Mouse (Mus musculus) cerebellum, postnatal 10 days (tissue): Measurements from ENCODE around the gene Lpo.

Source experiments
- DNase-seq, 2 experiments: peaks; one replicate each; pipeline ENCODE4 v3.0.0; 2021; ENCODE audit warnings: mixed read lengths in 2 of 2

Lpo gene

GRCm38 (mm10) chr11:87828239-87828900 lies at the start of gene Lpo:
Gene Lpo, minus strand, starts transcription at chr11:87828289.
- no peak for DNase-seq

- no peak for DNase-seq
These were observed 47.3 kb upstream of the Lpo start, which contains the start of gene Epx for GRCm38 (mm10) chr11:87875436-87875835. Gene Epx, minus strand, starts transcription at chr11:87875536.

- DNase-seq = no peak
These were observed 43.7 kb upstream of the Lpo start for GRCm38 (mm10) chr11:87871766-87872165.

GRCm38 (mm10) chr11:87870096-87870495 lies 42.0 kb upstream of the Lpo start:
- DNase-seq = no peak

GRCm38 (mm10) chr11:87866891-87867290 lies 38.8 kb upstream of the Lpo start:
- DNase-seq = peak; percentile 59 to 68

- no peak for DNase-seq
These were observed 34.7 kb upstream of the Lpo start for GRCm38 (mm10) chr11:87862805-87863204.

GRCm38 (mm10) chr11:87860426-87860825 lies 32.3 kb upstream of the Lpo start:
- no peak for DNase-seq

- DNase-seq = no peak
These were observed 31.2 kb upstream of the Lpo start for GRCm38 (mm10) chr11:87859273-87859672.

- no peak for DNase-seq
These were observed 26.5 kb upstream of the Lpo start for GRCm38 (mm10) chr11:87854550-87854949.

GRCm38 (mm10) chr11:87853597-87853954 lies 25.5 kb upstream of the Lpo start:
- DNase-seq = peak in 1 of 2 experiments; percentile 16

- peak; percentile 95 to 97 for DNase-seq
These were observed 24.9 kb upstream of the Lpo start, which contains the start of gene Mks1 for GRCm38 (mm10) chr11:87852690-87853596. Gene Mks1, plus strand, starts transcription at chr11:87853215.

GRCm38 (mm10) chr11:87847884-87848283 lies 19.8 kb upstream of the Lpo start:
- DNase-seq = no peak

GRCm38 (mm10) chr11:87846968-87847600 lies 19.0 kb upstream of the Lpo start:
- no peak for DNase-seq

- no peak for DNase-seq
These were observed 13.3 kb upstream of the Lpo start for GRCm38 (mm10) chr11:87841436-87841835.

- no peak for DNase-seq
These were observed 12.6 kb upstream of the Lpo start for GRCm38 (mm10) chr11:87840676-87841075.

GRCm38 (mm10) chr11:87821502-87821901 lies 6.6 kb downstream of the Lpo start:
- DNase-seq = no peak

GRCm38 (mm10) chr11:87817443-87817773 lies 10.7 kb downstream of the Lpo start:
- no peak for DNase-seq

- peak; percentile 95 to 97 for DNase-seq
These were observed 11.2 kb downstream of the Lpo start for GRCm38 (mm10) chr11:87816707-87817442.

GRCm38 (mm10) chr11:87814831-87815230 lies 13.3 kb downstream of the Lpo start:
- DNase-seq = peak; percentile 51 to 61

GRCm38 (mm10) chr11:87811396-87811795 lies 16.7 kb downstream of the Lpo start:
- no peak for DNase-seq

- DNase-seq = no peak
These were observed 19.9 kb downstream of the Lpo start for GRCm38 (mm10) chr11:87808236-87808635.

GRCm38 (mm10) chr11:87807433-87807832 lies 20.7 kb downstream of the Lpo start:
- no peak for DNase-seq

- DNase-seq = peak; percentile 50 to 60
These were observed 22.6 kb downstream of the Lpo start for GRCm38 (mm10) chr11:87805448-87805847.
